Mouse (Mus musculus) liver, embryonic 12.5 days (tissue): Measurements from ENCODE around the gene Prss40. TPM values are rescaled to one million over a fixed set of nuclear protein-coding genes. Genes with fewer than 3 reads are reported as not detected.
"Not testable (repeated sequence)": the region's sequence is repeated elsewhere in the genome, so short reads cannot be mapped to it uniquely, and the experiment has no call there.

Experiments used
- ATAC-seq: fragments of 200-750 bp; cut with Nextera tagmentation; 2 replicates; pipeline ENCODE4 v1.8.0; 2017; ENCODE audit warnings: moderate number of reproducible peaks, mild to moderate bottlenecking, moderate library complexity
- H3K27ac ChIP-seq: fragments of 300-500 bp; sonication (generic); 2 replicates; pipeline ENCODE4 v1.5.1; 2016; ENCODE audit warnings: mild to moderate bottlenecking
- H3K27me3 ChIP-seq: fragments of 300-500 bp; sonication (generic); replicated peaks from 2 replicates; pipeline ENCODE4 v1.6.1; 2016; ENCODE audit warnings: mild to moderate bottlenecking, moderate library complexity
- H3K36me3 ChIP-seq: fragments of 300-500 bp; sonication (generic); 2 replicates; pipeline ENCODE4 v1.6.1; 2016; ENCODE audit warnings: mild to moderate bottlenecking, moderate library complexity
- H3K4me1 ChIP-seq: fragments of 300-500 bp; sonication (generic); 2 replicates; pipeline ENCODE4 v1.6.1; 2016
- H3K4me2 ChIP-seq: fragments of 300-500 bp; sonication (generic); 2 replicates; pipeline ENCODE4 v1.6.1; 2016; ENCODE audit warnings: mild to moderate bottlenecking, moderate library complexity
- H3K4me3 ChIP-seq: fragments of 300-500 bp; sonication (generic); 2 replicates; pipeline ENCODE4 v1.5.1; 2016; ENCODE audit warnings: mild to moderate bottlenecking, moderate library complexity
- H3K9ac ChIP-seq: fragments of 300-500 bp; sonication (generic); 2 replicates; pipeline ENCODE4 v1.6.1; 2016; ENCODE audit warnings: mild to moderate bottlenecking, moderate library complexity
- H3K9me3 ChIP-seq: fragments of 300-500 bp; sonication (generic); replicated peaks from 2 replicates; pipeline ENCODE4 v1.6.1; 2016; ENCODE audit warnings: mild to moderate bottlenecking, moderate library complexity
- WGBS: fragments of 180-500 bp; shearing (Covaris S2); methylation state at CpG from one replicate; pipeline ENCODE4 v1.1.7; 2016; ENCODE audit not compliant: insufficient replicate concordance; 5-methylcytosine and 5-hydroxymethylcytosine counted together
- polyA plus RNA-seq: library from polyadenylated mRNA; unstranded; fragments of >200 nt; fragmentation: Nextera tagmentation; extraction: Ambion mirVana; gene quantifications from 2 replicates; pipeline ENCODE4 v1.2.1, GENCODE M21; 2016

Prss40 gene
- polyA plus RNA-seq, 1 experiment from 2014 or later: not detected

DNA sequence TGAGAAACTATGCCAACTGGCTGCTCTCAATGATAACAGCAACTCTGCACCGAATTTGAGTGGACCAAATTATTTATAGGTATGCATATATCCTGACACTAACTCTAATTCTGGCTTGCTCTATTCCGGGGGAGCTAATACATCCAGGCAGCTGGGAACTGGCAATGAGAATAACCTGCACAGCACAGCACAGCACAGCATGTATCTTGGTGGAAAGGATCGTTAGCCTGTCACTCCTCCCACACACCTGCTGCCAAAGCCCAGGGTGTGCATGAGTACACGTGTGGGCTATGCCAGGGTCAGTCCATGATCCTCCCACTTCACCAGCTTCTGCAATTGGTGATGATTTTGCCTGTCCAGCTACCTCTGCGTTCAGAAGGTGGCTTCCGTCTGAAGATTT, 10.7 kb upstream of the Prss40 start:
- no peaks in the 10 kb centered on the region for H3K4me1 ChIP-seq
- H3K4me2 ChIP-seq: no peak overlapping the region
- no peak for ATAC-seq
- no peak overlapping the region for H3K4me3 ChIP-seq
- H3K27me3 ChIP-seq: no peaks in the 10 kb centered on the region
- H3K9me3 ChIP-seq: no peaks in the 10 kb centered on the region
- H3K27ac ChIP-seq: no peak overlapping the region
- WGBS: 65% methylated on average over 6 of the region's 6 CpGs
- H3K9ac ChIP-seq: no peak overlapping the region
- H3K36me3 ChIP-seq: no peaks in the 10 kb centered on the region

DNA sequence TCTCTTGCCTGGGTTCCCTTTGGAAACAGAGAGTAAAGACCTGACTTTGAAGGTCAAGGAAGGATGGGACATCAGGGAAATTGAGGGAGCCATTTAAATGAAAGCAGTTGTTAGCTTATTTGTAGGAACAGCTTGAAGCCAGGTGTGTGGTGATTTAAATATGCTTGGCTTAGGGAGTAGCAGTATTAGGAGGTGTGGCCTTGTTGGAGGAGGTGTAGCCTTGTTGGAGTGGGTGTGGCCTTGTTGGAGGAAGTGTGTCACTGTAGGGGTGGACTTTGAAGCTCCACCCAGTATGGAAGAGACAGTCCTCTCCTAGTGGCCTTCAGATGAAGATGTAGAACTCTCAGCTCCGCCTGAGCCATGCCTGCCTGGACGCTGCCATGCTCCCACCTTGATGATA, 9.1 kb upstream of the Prss40 start:
- H3K36me3 ChIP-seq: no peaks in the 10 kb centered on the region
- no peak overlapping the region for H3K4me3 ChIP-seq
- no peaks in the 10 kb centered on the region for H3K27me3 ChIP-seq
- 81% methylated on average over 2 of the region's 2 CpGs for WGBS
- no peak for ATAC-seq
- no peak overlapping the region for H3K27ac ChIP-seq
- no peaks in the 10 kb centered on the region for H3K9me3 ChIP-seq
- H3K4me2 ChIP-seq: no peak overlapping the region
- no peak overlapping the region for H3K9ac ChIP-seq
- no peaks in the 10 kb centered on the region for H3K4me1 ChIP-seq

DNA sequence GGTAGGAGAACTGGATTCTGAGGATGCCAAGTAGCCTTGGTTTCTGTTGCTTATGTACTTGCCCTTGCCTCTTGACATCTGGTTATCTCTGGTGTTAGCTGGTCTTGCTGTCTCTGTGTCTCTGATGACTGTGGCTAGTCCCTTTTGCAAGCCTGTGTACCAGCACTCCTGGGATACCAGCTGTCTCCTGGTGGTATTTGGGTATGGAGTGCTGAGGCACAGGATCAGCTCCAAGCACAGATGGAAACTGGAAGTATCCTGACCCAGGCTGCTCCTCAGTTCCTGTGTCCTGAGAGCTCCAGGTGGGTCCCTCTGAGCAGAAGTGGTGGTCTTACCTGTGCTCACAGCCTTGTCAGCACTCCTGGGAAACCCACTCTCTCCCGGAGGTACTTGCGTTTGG, 7.4 kb upstream of the Prss40 start:
- Histone ChIP-seq H3K27me3 (no peaks in the 10 kb centered on the region), H3K36me3 (no peaks in the 10 kb centered on the region), H3K4me3 (no peak overlapping the region), H3K27ac (no peak overlapping the region), H3K9me3 (no peaks in the 10 kb centered on the region), H3K9ac (no peak overlapping the region), H3K4me2 (no peak overlapping the region), H3K4me1 (no peaks in the 10 kb centered on the region)
- no peak for ATAC-seq
- 84% methylated on average over 2 of the region's 2 CpGs for WGBS

GRCm38 (mm10) chr1:34564383-34565045, 3.8 kb upstream of the Prss40 start:
- H3K4me2 ChIP-seq: no peak overlapping the region
- 33% methylated on average over 8 of the region's 8 CpGs for WGBS
- H3K4me3 ChIP-seq: no peak overlapping the region
- no peak overlapping the region for H3K9ac ChIP-seq
- ATAC-seq: no peak
- H3K4me1 ChIP-seq: no peaks in the 10 kb centered on the region
- H3K27me3 ChIP-seq: no peaks in the 10 kb centered on the region
- H3K36me3 ChIP-seq: no peaks in the 10 kb centered on the region
- no peaks in the 10 kb centered on the region for H3K9me3 ChIP-seq
- H3K27ac ChIP-seq: no peak overlapping the region

- H3K27ac ChIP-seq: no peak overlapping the region
- H3K4me2 ChIP-seq: no peak overlapping the region
- no peak overlapping the region for H3K4me3 ChIP-seq
- H3K9me3 ChIP-seq: no peaks in the 10 kb centered on the region
- no peaks in the 10 kb centered on the region for H3K4me1 ChIP-seq
- H3K36me3 ChIP-seq: no peaks in the 10 kb centered on the region
- 60% methylated on average over 7 of the region's 7 CpGs for WGBS
- no peak for ATAC-seq
- H3K27me3 ChIP-seq: no peaks in the 10 kb centered on the region
- H3K9ac ChIP-seq: no peak overlapping the region
These were observed 6.5 kb downstream of the Prss40 start for GRCm38 (mm10) chr1:34554275-34554674.

GRCm38 (mm10) chr1:34553690-34554089, 7.1 kb downstream of the Prss40 start:
- 73% methylated on average over 1 of the region's 1 CpGs for WGBS
- no peak overlapping the region for H3K4me3 ChIP-seq
- no peaks in the 10 kb centered on the region for H3K36me3 ChIP-seq
- ATAC-seq: no peak
- no peaks in the 10 kb centered on the region for H3K4me1 ChIP-seq
- no peaks in the 10 kb centered on the region for H3K9me3 ChIP-seq
- H3K4me2 ChIP-seq: no peak overlapping the region
- H3K27me3 ChIP-seq: no peaks in the 10 kb centered on the region
- H3K9ac ChIP-seq: no peak overlapping the region
- no peak overlapping the region for H3K27ac ChIP-seq

DNA sequence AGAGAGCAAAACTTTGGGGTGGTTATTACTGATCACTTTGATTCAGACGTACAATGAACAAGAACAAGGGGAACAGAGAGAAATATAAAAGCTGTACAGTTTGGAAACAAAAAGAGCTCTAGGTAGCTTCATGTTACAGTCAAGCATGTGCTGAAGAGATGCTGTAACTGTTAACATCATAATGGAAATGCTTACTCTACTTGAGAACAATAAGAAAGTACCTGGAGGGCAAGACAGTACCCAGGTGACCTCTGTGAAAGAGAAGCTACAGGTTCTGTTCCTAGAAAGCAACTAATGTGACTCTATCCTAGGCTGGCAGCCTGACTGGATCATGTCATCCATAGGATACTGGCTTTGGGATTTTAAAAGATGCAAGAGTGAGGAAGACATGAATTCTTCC, 13.7 kb downstream of the Prss40 start:
- 61% methylated on average over 1 of the region's 1 CpGs for WGBS
- no peaks in the 10 kb centered on the region for H3K36me3 ChIP-seq
- H3K4me1 ChIP-seq: no peaks in the 10 kb centered on the region
- no peak overlapping the region for H3K9ac ChIP-seq
- no peak overlapping the region for H3K4me3 ChIP-seq
- ATAC-seq: no peak
- no peak overlapping the region for H3K27ac ChIP-seq
- no peak overlapping the region for H3K4me2 ChIP-seq
- no peaks in the 10 kb centered on the region for H3K27me3 ChIP-seq
- no peaks in the 10 kb centered on the region for H3K9me3 ChIP-seq

DNA sequence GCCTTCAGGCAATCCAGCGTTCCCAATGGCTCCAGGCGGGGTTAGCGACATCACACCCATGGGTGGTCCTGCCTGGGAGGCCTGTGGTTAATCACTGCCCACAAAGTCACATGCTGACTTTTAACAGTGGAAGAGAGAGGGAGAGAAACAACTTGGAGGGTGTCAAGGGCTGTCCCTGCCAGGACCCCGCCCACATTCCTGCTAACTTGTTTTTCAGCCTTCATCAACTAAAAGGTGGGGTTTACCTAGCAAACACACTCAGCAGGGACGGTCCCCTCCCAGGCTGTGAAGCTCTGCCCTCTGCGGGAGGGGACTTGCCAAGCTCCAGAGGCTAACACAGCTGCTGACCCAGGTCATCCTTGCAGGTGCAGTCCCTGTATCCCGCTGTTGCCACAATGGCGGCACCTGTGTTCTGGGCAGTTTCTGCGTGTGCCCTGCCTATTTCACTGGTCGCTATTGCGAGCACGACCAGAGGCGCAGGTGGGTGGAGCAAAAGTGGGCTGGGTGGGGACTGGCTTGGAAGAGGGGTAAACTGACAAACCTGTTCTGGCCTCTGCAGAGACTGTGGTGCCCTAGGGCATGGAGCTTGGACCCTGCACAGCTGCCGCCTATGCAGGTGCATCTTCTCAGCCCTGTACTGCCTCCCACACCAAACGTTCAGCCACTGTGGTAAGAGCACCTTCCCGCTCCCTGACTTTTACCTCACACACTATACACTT, 23.8 kb downstream of the Prss40 start:
- Histone ChIP-seq H3K9ac (no peak overlapping the region), H3K36me3 (no peaks in the 10 kb centered on the region), H3K9me3 (no peaks in the 10 kb centered on the region), H3K4me3 (no peak overlapping the region), H3K27me3 (peaks cover 37% of the 10 kb centered on the region), H3K27ac (no peak overlapping the region), H3K4me1 (no peaks in the 10 kb centered on the region), H3K4me2 (peak overlapping the region; percentile 15; the same call in 1 of the 2 replicates)
- no peak for ATAC-seq
- 13% methylated on average over 16 of the region's 16 CpGs for WGBS

GRCm38 (mm10) chr1:34536291-34536766, 24.4 kb downstream of the Prss40 start:
- peaks cover 37% of the 10 kb centered on the region for H3K27me3 ChIP-seq
- 6% methylated on average over 14 of the region's 14 CpGs for WGBS
- H3K9ac ChIP-seq: no peak overlapping the region
- H3K4me1 ChIP-seq: no peaks in the 10 kb centered on the region
- no peak overlapping the region for H3K27ac ChIP-seq
- no peak overlapping the region for H3K4me3 ChIP-seq
- H3K36me3 ChIP-seq: no peaks in the 10 kb centered on the region
- H3K9me3 ChIP-seq: no peaks in the 10 kb centered on the region
- no peak for ATAC-seq
- H3K4me2 ChIP-seq: peak overlapping the region; percentile 15; the same call in 1 of the 2 replicates

GRCm38 (mm10) chr1:34535043-34535698, 25.6 kb downstream of the Prss40 start, which contains the start of gene Cfc1:
Gene Cfc1 (plus strand): TSS chr1:34535648.
- H3K9ac ChIP-seq, H3K4me1 ChIP-seq, H3K9me3 ChIP-seq, H3K36me3 ChIP-seq, H3K4me3 ChIP-seq, H3K4me2 ChIP-seq, H3K27ac ChIP-seq, ATAC-seq: not testable (repeated sequence)
- H3K27me3 ChIP-seq: peaks cover 37% of the 10 kb centered on the region
- 9% methylated on average over 7 of the region's 7 CpGs for WGBS

GRCm38 (mm10) chr1:34534574-34534973, 26.2 kb downstream of the Prss40 start:
- WGBS: 11% methylated on average over 3 of the region's 3 CpGs
- H3K36me3 ChIP-seq, H3K9ac ChIP-seq, H3K9me3 ChIP-seq, H3K4me2 ChIP-seq, H3K4me1 ChIP-seq, ATAC-seq, H3K27ac ChIP-seq, H3K4me3 ChIP-seq: not testable (repeated sequence)
- H3K27me3 ChIP-seq: peaks cover 37% of the 10 kb centered on the region

DNA sequence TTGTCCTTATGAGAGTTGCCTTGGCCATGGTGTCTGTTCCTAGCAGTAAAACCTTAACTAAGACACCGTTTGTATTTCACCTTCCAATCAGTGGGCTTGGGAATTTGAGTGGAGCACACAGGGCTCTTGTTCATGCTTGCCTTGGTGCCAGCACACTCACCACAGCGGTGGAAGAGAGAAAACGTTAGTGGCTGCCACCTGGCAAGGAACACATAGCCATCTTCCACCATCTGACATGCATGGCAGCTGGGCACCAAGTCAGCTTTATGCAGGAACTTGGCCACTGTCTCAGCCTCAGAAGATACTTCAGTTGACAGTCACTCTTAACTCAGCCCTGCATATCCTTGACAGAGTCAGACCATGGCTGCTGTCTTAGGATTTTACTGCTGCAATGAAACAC, 37.1 kb downstream of the Prss40 start:
- H3K27ac ChIP-seq: no peak overlapping the region
- ATAC-seq: no peak
- no peaks in the 10 kb centered on the region for H3K27me3 ChIP-seq
- no peaks in the 10 kb centered on the region for H3K36me3 ChIP-seq
- H3K9ac ChIP-seq: no peak overlapping the region
- no peaks in the 10 kb centered on the region for H3K4me1 ChIP-seq
- WGBS: 72% methylated on average over 3 of the region's 3 CpGs
- H3K9me3 ChIP-seq: no peaks in the 10 kb centered on the region
- H3K4me3 ChIP-seq: no peak overlapping the region
- no peak overlapping the region for H3K4me2 ChIP-seq
